Mouse (Mus musculus) heart, adult 9 months (tissue): ENCODE data around the gene Fat3.

Source experiments
- DNase-seq, 2 experiments: peaks; one replicate each; pipeline ENCODE4 v3.0.0; 2022; ENCODE audit warnings: low spot score in 2 of 2

Gene Fat3

GRCm38 (mm10) chr9:16437805-16438204 is 63.3 kb downstream of the Fat3 start:
- no peak for DNase-seq

GRCm38 (mm10) chr9:16428589-16428988 is 72.5 kb downstream of the Fat3 start:
- no peak for DNase-seq

DNA sequence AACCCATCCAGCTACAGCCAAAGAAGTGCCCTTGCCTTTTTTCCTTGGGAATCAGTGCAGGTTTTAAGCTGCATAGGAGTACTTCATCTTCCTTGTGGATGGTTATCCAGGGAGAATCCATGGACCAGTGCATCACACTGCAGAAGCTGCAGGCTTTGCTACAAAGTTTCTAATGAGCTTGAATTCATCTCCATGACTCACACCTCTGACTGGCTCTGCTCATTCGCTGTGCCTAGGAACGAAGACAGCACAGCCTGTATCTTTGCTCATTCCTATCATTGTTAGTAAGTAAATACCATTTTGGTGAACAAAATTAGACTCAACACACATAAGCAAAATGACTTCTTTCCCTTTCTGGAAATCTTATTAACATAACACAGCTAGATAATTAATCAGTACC is 78.4 kb downstream of the Fat3 start:
- no peak for DNase-seq

DNA sequence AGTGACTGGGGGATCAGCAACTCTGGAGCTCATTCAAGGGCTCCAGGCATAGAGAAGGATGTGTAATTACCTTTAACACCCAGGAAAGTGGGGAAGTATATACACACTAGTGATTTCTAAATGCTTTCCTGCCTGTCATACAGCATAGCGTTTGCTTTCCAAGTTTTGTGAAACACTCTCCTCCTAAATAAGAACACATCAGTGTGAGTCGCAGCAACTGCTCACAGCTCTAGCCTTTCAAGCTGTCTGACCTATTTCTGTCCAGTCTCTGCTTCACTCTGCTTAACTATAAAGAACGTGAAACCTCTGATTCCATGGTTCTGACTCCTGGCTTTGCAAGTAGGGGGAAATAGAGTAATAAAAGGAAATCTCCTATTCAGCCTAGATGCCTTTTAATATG is 98.3 kb downstream of the Fat3 start:
- DNase-seq: no peak

DNA sequence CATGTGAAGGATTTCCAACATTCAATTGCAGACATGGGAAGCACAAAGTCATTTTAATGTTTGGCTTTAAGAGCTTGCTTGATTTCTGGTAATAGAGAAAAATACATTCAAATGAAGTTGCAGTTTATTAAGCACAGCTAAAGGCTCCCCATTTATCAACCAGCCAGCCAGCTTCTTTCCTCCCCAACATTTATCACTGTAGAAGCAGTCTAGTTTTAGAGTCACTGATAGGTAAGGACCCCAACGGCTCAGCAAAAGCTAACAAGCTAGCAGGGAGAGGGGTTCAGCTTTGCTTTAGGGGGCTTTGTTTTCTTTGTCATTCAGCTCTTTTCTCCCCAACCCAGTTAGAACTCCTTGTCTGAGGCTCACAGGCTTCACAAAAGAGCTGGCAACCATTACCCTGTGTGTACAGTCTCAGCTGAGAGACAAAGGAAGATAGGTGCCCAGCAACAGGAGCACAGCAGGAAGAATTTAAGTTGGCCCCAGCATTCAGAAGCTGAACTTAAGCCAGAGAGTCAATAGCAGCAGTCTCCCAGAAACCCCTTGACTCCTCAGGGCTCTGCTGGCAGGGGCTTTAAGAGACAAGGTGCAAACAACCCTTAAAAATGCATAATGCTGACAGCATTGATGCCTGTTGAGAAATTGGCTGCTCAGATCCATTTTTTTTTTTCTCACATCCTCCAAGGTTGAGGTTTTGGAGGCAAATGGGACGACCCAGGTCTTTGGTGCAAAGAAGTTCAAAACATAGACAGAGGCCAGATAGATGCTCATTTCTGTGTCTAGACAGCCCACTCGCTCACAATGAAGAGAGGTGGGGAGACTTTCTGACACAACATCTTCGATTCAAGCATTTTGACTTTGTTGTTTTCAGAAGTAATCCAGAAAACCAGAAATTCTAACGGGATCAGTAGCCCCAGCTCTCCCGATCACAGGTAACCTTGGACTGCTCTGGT is 102.1 kb downstream of the Fat3 start:
- no peak for DNase-seq

DNA sequence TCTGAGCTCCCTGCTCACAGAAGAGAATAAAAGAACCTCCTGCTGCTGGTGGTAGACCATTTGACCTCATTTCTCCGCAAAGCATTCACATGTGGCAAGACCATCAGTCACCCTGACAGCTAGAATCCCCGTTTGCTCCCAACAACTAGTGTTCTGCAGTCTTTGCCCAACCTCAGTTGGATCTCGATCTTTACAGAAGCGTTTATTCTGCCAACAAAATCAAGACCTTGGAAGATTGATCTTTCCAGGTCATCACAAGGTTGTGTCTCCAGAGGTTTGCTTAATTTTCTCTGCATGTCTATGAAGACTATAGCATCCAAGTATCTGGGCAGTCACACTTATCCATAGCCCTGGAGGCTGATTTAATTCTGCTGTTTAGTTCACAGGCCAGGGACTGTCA is 111.9 kb downstream of the Fat3 start:
- no peak for DNase-seq

GRCm38 (mm10) chr9:16387527-16387926 is 113.6 kb downstream of the Fat3 start:
- DNase-seq: no peak

DNA sequence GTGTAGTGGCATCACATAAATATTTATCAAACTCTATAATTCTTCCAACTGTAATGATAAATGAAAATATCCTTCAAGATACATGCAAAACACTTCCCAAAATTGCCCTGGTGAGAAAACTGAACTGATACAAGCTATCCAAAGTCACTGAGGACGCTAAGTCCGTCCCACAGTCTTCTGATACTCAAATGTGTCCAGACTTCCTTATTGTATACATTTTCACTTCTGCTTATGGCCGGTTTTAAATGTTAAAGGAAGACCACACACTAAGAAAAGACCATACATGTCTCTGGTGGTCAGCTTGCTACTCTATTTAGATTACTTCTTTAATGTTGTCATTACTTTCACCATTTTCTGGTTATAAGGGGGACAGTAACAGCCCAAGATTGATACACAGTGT is 137.4 kb downstream of the Fat3 start:
- no peak for DNase-seq

DNA sequence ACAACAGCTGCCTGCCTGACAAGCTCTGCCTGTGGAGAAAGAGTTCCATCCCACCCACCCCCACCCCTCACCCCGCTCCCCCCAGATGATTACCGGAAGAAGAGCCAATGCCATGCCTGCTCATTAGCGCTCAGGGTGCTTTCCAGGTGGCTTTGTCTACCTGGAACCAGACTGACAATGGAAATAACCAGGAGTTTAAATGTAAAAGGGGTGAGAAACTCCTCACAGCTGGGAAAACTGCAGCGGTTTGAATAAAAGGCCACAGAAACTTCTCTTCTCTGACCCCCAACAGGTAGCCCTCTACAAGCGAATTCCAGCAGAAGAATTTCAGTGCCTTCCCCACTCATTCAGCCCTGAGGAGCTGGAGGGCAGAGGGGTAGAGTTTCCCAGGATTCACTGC is 139.3 kb downstream of the Fat3 start:
- no peak for DNase-seq

DNA sequence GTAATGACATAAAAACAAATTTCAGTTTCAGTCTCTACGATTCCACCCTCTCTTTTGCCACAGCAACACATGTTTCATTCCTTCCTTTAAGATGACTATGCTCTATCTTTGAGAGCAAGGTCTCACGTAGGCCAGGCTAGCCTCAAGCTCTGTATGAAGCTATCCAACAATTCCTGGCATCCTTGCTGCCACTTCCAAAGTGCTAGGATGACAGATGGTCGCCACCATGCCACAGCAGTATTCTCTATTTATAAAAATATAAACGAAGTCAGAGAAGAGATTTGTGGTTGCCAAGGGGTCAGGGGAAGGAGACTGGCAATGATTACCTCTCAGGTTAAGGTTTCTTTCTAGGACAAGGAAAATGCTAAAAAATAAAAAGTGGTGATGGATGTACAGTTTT is 144.4 kb downstream of the Fat3 start:
- no peak for DNase-seq

GRCm38 (mm10) chr9:16354906-16355305 is 146.2 kb downstream of the Fat3 start:
- no peak for DNase-seq

DNA sequence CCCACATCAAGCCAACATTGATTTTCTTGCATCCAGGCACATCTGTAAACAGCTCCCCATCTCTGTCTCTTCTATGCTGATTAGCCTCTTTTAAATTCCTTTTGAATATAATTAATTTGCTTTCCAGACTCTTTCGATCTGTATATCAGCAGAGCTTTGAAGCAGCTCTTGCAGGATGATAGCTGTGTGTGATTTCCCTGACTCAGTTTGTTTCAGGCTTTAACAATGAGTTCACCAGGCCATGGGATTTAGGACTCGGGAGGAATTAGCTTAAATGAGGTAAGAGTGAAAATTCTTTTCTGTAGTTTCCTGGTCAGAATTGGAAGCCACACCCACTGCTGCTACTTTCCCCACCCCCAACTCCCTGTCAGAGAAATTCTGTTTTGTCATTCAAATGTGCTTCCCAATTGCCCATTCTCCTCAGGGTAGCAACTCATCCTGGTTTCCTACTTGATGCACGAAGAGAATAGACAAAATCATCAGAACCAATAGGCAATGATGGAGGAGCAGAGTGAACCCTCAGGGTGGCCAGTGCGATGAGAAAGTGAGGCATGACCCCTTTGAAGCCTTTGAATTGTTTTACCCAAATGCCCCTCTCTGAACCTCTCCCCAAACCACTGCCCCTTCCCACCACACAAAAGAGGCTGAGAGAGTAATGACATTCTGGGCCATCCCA is 147.9 kb downstream of the Fat3 start:
- no peak for DNase-seq

DNA sequence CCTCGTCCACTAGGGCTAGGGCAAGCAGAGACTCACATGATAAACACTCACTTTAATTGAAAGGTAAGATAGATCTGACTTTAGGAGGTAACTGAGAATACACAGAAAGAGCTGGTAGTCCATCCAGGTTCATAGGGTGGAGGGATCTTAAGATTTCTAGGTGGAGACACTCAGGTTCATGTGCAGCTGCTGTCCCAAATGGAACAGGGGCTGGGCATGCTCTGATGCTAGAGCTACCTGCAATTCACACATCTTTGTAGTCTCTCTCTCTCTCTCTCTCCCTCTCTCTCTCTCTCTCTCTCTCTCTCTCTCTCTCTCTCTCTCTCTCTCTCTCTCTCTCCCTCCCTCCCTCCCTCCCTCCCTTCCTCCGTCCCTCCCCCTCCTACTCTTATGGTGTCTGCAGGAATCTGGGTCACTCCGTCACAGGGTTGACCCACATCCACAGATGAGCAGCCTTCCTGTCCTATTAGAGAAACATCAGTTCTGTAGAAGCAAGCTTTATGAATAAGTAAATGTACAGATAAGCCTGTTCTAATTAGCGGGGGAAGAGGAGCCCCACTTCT is 148.5 kb downstream of the Fat3 start:
- no peak for DNase-seq

DNA sequence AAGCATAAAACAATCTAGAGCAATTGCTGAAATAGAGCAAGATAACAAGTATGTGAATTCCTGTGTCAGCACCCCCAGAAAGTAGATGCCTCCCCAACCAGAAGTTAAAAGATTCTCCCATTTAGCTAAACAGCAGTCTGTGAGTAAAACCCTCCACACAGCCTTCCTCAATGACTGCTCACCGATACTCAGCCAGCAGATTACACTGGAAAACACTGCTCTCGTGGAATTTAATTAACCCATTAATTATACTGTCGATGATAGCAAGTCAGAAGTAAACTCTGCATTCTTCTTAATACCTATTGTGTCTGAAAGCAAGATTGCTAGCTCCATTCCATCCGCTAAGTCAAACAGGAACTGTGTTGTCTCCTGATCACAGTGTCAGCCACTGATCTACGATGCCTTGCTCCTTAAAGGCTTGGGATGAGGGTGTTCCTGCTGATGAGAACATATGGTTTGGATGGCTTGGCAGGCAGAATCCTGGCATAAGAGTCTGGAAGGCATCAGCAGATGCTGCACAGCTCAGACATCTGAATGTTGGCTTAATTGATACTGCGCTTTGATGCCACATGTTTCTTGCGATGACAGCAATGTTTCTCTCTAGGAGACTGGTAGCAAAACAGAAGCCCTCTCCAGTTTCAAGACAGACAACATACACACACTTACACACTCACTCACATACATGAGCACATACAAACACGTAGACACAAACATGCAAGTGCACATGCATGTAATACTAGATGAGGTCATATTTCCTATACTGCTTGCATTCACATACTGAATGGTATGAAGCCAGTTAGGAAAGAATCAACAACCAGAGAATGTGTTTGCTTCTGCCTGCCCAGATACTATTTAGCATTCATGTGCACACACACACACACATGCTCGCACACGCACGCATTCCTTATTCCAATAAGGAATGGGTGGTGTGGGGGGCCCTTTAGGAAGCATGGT is 155.9 kb downstream of the Fat3 start:
- no peak for DNase-seq

DNA sequence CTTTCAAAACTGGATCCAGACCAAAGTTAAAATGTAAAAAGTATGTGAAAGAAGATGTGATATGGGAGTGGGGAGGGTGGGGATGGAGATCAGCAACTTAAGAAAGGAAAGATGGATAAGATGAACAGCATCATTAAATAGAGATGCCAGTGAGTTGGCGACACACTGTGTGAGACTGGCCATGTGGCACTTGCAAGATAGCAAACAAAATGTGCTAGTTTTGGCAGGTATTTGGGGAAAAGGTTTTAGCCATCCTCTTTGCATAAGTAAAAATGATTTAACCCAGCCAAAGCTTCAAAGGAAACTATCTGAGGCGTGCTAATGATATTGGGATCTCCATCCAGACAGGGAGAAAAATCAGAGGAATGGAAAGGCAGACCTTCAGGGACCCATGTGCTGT is 157.9 kb downstream of the Fat3 start:
- DNase-seq: no peak

- DNase-seq: no peak
Measured at GRCm38 (mm10) chr9:16342577-16342976, 158.5 kb downstream of the Fat3 start.

DNA sequence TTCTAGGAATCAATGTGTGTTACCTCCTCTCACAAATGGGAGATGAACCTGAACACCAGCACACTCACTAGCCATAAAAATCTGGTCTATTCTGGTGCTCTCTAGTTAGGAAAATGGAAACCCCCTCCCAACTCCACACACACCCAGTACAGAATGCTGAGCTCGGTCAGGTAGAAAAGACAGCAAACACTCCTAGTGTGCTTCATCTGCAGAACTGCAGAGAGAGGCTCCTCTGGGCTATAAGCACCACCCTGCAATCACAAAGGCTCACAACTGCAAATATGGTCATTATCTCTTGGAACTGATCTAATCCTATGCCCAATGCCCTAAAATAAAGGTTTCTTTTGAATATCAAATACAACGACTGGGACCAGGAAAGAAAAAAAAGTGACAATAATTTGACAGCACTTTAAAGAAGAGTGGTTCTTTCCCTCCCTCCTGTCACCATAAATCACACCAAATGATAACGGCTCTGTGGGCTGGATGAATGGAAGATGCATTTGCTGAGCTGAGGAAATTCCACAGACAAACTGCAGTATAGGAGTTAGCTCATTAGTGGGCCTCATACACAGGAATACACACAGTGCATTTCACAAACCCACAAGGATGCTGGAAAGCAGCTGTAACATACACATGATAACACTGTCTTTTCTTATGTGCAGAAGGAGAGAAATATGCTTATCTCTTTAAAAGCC is 170.6 kb downstream of the Fat3 start:
- DNase-seq: no peak

DNA sequence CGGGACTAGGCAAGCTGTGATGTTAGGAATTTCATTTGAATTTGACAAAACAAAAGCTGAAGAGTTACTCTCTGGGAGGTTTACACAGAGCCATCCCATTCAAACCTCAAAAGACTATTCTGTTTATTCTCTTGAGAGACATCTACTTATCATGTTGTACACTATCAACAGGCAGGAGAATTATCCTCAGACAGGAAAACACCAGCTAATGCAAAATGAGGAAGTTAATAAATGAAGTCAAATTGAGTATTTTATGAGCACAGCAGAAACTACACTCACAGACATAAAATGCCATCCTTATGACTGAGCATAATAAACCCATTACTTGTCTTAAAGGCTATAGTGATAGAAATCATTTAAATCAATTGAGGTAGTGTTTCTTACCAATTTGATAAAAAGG is 182.1 kb downstream of the Fat3 start:
- DNase-seq: no peak

DNA sequence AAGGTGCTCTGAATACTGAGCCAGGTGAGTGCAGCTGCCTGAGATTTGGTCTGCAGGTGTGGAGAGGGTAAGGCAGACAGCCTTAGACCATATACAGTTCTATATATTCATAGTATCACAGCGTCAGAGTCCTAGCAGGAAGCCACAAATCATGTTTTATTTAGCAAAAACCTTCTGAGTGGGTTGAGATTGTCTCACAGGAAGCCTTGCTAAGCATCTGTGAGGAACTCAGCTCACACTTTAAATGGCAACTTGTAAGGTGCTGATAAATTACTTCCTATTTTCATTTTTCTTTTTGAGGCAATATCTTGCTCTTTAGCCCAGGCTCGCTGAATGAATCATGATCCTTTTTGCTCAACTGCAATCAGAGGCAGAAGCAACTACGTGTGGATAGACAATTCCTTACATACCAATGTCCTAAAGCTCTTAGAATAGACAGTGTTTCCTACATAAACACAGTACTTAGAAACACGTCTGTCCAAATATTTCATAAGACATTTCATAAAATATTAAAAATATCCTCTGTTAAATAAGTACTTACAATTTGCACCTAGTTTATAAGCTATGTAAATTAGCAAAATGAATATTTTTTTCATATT is 188.4 kb downstream of the Fat3 start:
- no peak for DNase-seq
